Mouse (Mus musculus): Measurements from ENCODE around the gene Nfkb1. TPM values are rescaled to one million over a fixed set of nuclear protein-coding genes. Genes with fewer than 3 reads are reported as not detected.

Nfkb1 gene
- polyA plus RNA-seq, 1 experiment from 2014 or later = 8.5 TPM

GRCm38 (mm10) chr3:135594238-135594917 lies 97.0 kb downstream of the Nfkb1 start:
- ATAC-seq (ENCODE audit: low read depth) = no peak
- Histone ChIP-seq H3K36me3 (ENCODE audit: control insufficient read depth, insufficient read depth, low read length) (peaks cover 21% of the 10 kb centered on the region), H3K4me3 (ENCODE audit: low read depth, low read length) (no peak overlapping the region), H3K4me2 (ENCODE audit: low read depth, low read length) (no peak overlapping the region), H3K4me1 (ENCODE audit: control insufficient read depth, insufficient read depth, low read length) (no peaks in the 10 kb centered on the region), H3K27ac (ENCODE audit: low read depth, low read length) (no peak overlapping the region), H3K9me3 (ENCODE audit: control insufficient read depth, low read length) (no peaks in the 10 kb centered on the region), H3K9ac (replicated peaks; ENCODE audit: low read depth, low read length) (no peak overlapping the region), H3K27me3 (ENCODE audit: control insufficient read depth, insufficient read depth, low read length) (no peaks in the 10 kb centered on the region)
- 83% methylated on average over 21 of the region's 21 CpGs for WGBS

GRCm38 (mm10) chr3:135592011-135592410 lies 99.3 kb downstream of the Nfkb1 start:
- H3K4me1 ChIP-seq (ENCODE audit: control insufficient read depth, insufficient read depth, low read length) = no peaks in the 10 kb centered on the region
- no peak for ATAC-seq (ENCODE audit: low read depth)
- H3K27ac ChIP-seq (ENCODE audit: low read depth, low read length) = no peak overlapping the region
- H3K9me3 ChIP-seq (ENCODE audit: control insufficient read depth, low read length) = no peaks in the 10 kb centered on the region
- no peaks in the 10 kb centered on the region for H3K27me3 ChIP-seq (ENCODE audit: control insufficient read depth, insufficient read depth, low read length)
- H3K36me3 ChIP-seq (ENCODE audit: control insufficient read depth, insufficient read depth, low read length) = peaks cover 29% of the 10 kb centered on the region
- no peak overlapping the region for H3K4me2 ChIP-seq (ENCODE audit: low read depth, low read length)
- no peak overlapping the region for H3K9ac ChIP-seq (replicated peaks; ENCODE audit: low read depth, low read length)
- no peak overlapping the region for H3K4me3 ChIP-seq (ENCODE audit: low read depth, low read length)
- WGBS = 76% methylated on average over 4 of the region's 4 CpGs

DNA sequence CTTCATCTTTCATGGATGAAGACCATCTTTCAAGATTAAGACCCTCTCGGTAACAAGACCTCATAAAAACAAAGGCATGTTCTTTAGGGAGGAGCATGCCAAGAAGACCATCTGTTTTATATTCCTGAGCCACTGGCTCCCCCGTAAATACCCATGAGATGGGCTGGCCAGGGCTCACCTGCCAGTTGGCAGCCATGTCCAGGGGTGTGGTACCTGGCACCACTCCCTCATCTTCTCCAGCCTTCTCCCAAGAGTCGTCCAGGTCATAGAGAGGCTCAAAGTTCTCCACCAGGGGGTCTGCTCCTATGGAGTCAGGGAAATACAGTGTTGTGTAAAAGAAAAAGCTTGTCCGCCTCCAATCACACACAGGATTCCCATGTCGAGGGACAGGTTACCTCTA lies 100.0 kb downstream of the Nfkb1 start:
- no peak overlapping the region for H3K9ac ChIP-seq (replicated peaks; ENCODE audit: low read depth, low read length)
- no peak for ATAC-seq (ENCODE audit: low read depth)
- no peak overlapping the region for H3K27ac ChIP-seq (ENCODE audit: low read depth, low read length)
- no peak overlapping the region for H3K4me2 ChIP-seq (ENCODE audit: low read depth, low read length)
- no peaks in the 10 kb centered on the region for H3K27me3 ChIP-seq (ENCODE audit: control insufficient read depth, insufficient read depth, low read length)
- WGBS = 83% methylated on average over 5 of the region's 5 CpGs
- no peaks in the 10 kb centered on the region for H3K9me3 ChIP-seq (ENCODE audit: control insufficient read depth, low read length)
- H3K36me3 ChIP-seq (ENCODE audit: control insufficient read depth, insufficient read depth, low read length) = peaks cover 29% of the 10 kb centered on the region
- no peaks in the 10 kb centered on the region for H3K4me1 ChIP-seq (ENCODE audit: control insufficient read depth, insufficient read depth, low read length)
- no peak overlapping the region for H3K4me3 ChIP-seq (ENCODE audit: low read depth, low read length)

DNA sequence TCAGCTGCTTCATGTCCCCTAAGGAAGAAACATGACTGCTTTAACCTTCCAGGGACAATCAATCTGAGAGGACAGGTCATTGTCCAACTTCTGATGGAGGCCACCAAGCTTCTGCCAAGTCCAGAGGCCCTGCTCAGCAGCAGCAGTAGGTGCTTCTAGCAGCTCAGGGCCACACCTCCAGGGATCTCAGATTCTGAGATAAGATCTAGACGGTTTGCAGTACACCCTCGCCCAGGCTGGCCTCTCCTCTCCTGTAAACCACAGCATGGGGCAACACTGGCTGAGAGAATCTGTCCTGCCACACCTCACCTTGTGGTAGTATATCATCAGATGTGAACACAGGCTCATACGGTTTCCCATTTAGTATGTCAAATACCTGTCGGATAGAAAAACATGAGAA lies 100.9 kb downstream of the Nfkb1 start:
- Histone ChIP-seq H3K4me1 (ENCODE audit: control insufficient read depth, insufficient read depth, low read length) (no peaks in the 10 kb centered on the region), H3K9ac (replicated peaks; ENCODE audit: low read depth, low read length) (no peak overlapping the region), H3K9me3 (ENCODE audit: control insufficient read depth, low read length) (no peaks in the 10 kb centered on the region), H3K36me3 (ENCODE audit: control insufficient read depth, insufficient read depth, low read length) (peaks cover 29% of the 10 kb centered on the region), H3K27me3 (ENCODE audit: control insufficient read depth, insufficient read depth, low read length) (no peaks in the 10 kb centered on the region), H3K4me3 (ENCODE audit: low read depth, low read length) (no peak overlapping the region), H3K27ac (ENCODE audit: low read depth, low read length) (no peak overlapping the region), H3K4me2 (ENCODE audit: low read depth, low read length) (no peak overlapping the region)
- no peak for ATAC-seq (ENCODE audit: low read depth)
- 93% methylated on average over 4 of the region's 4 CpGs for WGBS

DNA sequence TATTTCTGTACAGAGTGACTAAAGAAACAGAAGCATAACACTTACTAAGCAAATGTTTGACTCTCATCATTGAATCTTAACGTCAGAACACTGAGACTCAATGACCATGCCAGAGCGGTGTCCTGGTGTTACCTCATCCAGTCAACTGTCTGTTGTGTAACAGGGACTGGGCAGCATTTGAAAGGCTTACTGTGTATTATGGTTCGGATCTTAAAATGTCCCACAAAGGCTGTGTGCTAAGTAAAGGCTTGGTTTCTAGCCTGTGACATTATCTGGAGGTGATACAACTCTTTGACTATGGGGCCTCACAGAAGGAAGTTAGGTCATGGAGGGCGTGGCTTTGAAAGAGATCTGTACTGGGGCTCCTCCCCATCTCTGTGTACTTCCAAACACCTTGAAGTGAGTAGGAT lies 104.9 kb downstream of the Nfkb1 start:
- Histone ChIP-seq H3K27me3 (ENCODE audit: control insufficient read depth, insufficient read depth, low read length) (no peaks in the 10 kb centered on the region), H3K4me1 (ENCODE audit: control insufficient read depth, insufficient read depth, low read length) (no peaks in the 10 kb centered on the region), H3K4me2 (ENCODE audit: low read depth, low read length) (no peak overlapping the region), H3K36me3 (ENCODE audit: control insufficient read depth, insufficient read depth, low read length) (peaks cover 21% of the 10 kb centered on the region), H3K9ac (replicated peaks; ENCODE audit: low read depth, low read length) (no peak overlapping the region), H3K9me3 (ENCODE audit: control insufficient read depth, low read length) (no peaks in the 10 kb centered on the region), H3K27ac (ENCODE audit: low read depth, low read length) (no peak overlapping the region), H3K4me3 (ENCODE audit: low read depth, low read length) (no peak overlapping the region)
- no peak for ATAC-seq (ENCODE audit: low read depth)
- 91% methylated on average over 4 of the region's 4 CpGs for WGBS

GRCm38 (mm10) chr3:135586060-135586459 lies 105.3 kb downstream of the Nfkb1 start:
- Histone ChIP-seq H3K9me3 (ENCODE audit: control insufficient read depth, low read length) (no peaks in the 10 kb centered on the region), H3K4me1 (ENCODE audit: control insufficient read depth, insufficient read depth, low read length) (no peaks in the 10 kb centered on the region), H3K36me3 (ENCODE audit: control insufficient read depth, insufficient read depth, low read length) (peaks cover 21% of the 10 kb centered on the region)

GRCm38 (mm10) chr3:135585482-135585881 lies 105.9 kb downstream of the Nfkb1 start:
- H3K36me3 ChIP-seq (ENCODE audit: control insufficient read depth, insufficient read depth, low read length) = peaks cover 19% of the 10 kb centered on the region
- no peak overlapping the region for H3K4me2 ChIP-seq (ENCODE audit: low read depth, low read length)
- H3K9ac ChIP-seq (replicated peaks; ENCODE audit: low read depth, low read length) = no peak overlapping the region
- ATAC-seq (ENCODE audit: low read depth) = no peak
- H3K27ac ChIP-seq (ENCODE audit: low read depth, low read length) = no peak overlapping the region
- WGBS = 63% methylated on average over 6 of the region's 6 CpGs
- H3K4me1 ChIP-seq (ENCODE audit: control insufficient read depth, insufficient read depth, low read length) = no peaks in the 10 kb centered on the region
- no peaks in the 10 kb centered on the region for H3K9me3 ChIP-seq (ENCODE audit: control insufficient read depth, low read length)
- H3K4me3 ChIP-seq (ENCODE audit: low read depth, low read length) = no peak overlapping the region
- no peaks in the 10 kb centered on the region for H3K27me3 ChIP-seq (ENCODE audit: control insufficient read depth, insufficient read depth, low read length)

More at GRCm38 (mm10) chr3:135586060-135586459, 105.3 kb downstream of the Nfkb1 start:
- Histone ChIP-seq H3K9ac (replicated peaks; ENCODE audit: low read depth, low read length) (no peak overlapping the region), H3K27me3 (ENCODE audit: control insufficient read depth, insufficient read depth, low read length) (no peaks in the 10 kb centered on the region), H3K4me2 (ENCODE audit: low read depth, low read length) (no peak overlapping the region), H3K4me3 (ENCODE audit: low read depth, low read length) (no peak overlapping the region), H3K27ac (ENCODE audit: low read depth, low read length) (no peak overlapping the region)
- no peak for ATAC-seq (ENCODE audit: low read depth)
- 86% methylated on average over 2 of the region's 2 CpGs for WGBS

DNA sequence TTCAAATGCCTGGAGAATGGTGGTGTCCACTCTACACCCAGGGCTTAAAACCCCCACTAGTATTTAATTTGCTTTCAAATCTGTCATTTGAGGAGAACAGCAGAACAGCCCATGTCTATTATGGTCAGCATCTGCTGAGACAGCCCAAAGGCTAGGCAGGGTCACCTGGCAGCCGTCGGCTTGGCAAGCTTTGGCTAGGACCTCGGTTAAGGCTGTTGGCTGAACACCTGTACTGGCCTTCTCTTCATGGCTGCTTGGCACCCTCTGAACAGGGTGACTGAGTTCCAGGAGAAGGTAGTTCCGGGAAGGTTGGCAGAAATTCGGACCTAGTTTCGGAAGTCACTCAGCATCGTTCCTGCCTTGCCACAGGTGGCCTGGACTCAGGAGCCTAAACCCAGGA lies 109.1 kb downstream of the Nfkb1 start:
- ATAC-seq (ENCODE audit: low read depth) = no peak
- H3K4me1 ChIP-seq (ENCODE audit: control insufficient read depth, insufficient read depth, low read length) = no peaks in the 10 kb centered on the region

GRCm38 (mm10) chr3:135581606-135582117 lies 109.7 kb downstream of the Nfkb1 start:
- ATAC-seq (ENCODE audit: low read depth) = peak; percentile 75; the same call in 1 of the 2 replicates
- 15% methylated on average over 10 of the region's 10 CpGs for WGBS
- H3K4me2 ChIP-seq (ENCODE audit: low read depth, low read length) = no peak overlapping the region

More for the DNA sequence above, 109.1 kb downstream of the Nfkb1 start:
- Histone ChIP-seq H3K4me2 (ENCODE audit: low read depth, low read length) (no peak overlapping the region), H3K36me3 (ENCODE audit: control insufficient read depth, insufficient read depth, low read length) (peaks cover 2% of the 10 kb centered on the region; the same call in 1 of the 2 replicates), H3K4me3 (ENCODE audit: low read depth, low read length) (no peak overlapping the region), H3K9me3 (ENCODE audit: control insufficient read depth, low read length) (no peaks in the 10 kb centered on the region), H3K27me3 (ENCODE audit: control insufficient read depth, insufficient read depth, low read length) (no peaks in the 10 kb centered on the region), H3K27ac (ENCODE audit: low read depth, low read length) (no peak overlapping the region), H3K9ac (replicated peaks; ENCODE audit: low read depth, low read length) (no peak overlapping the region)
- 92% methylated on average over 7 of the region's 7 CpGs for WGBS

More at GRCm38 (mm10) chr3:135581606-135582117, 109.7 kb downstream of the Nfkb1 start:
- H3K9me3 ChIP-seq (ENCODE audit: control insufficient read depth, low read length) = no peaks in the 10 kb centered on the region
- no peak overlapping the region for H3K9ac ChIP-seq (replicated peaks; ENCODE audit: low read depth, low read length)
- no peaks in the 10 kb centered on the region for H3K27me3 ChIP-seq (ENCODE audit: control insufficient read depth, insufficient read depth, low read length)
- H3K4me3 ChIP-seq (ENCODE audit: low read depth, low read length) = no peak overlapping the region
- no peaks in the 10 kb centered on the region for H3K4me1 ChIP-seq (ENCODE audit: control insufficient read depth, insufficient read depth, low read length)
- no peak overlapping the region for H3K27ac ChIP-seq (ENCODE audit: low read depth, low read length)
- H3K36me3 ChIP-seq (ENCODE audit: control insufficient read depth, insufficient read depth, low read length) = peaks cover 2% of the 10 kb centered on the region; the same call in 1 of the 2 replicates
